Mouse (Mus musculus): ENCODE measurements around the gene Dglucy. TPM values are rescaled to one million over a fixed set of nuclear protein-coding genes. Genes with fewer than 3 reads are reported as not detected.
A peak's percentile ranks its signal among the peaks of the same experiment; 100 is the strongest.
"Not testable (repeated sequence)": the region's sequence is repeated elsewhere in the genome, so short reads cannot be mapped to it uniquely, and the experiment has no call there.

Dglucy gene
- polyA plus RNA-seq, 1 experiment = 18.9 TPM

- H3K27ac ChIP-seq (replicated peaks; ENCODE audit: low read depth, low read length) = no peak overlapping the region
- H3K4me1 ChIP-seq (ENCODE audit: control insufficient read depth, insufficient read depth, insufficient read length, low read length) = peaks cover 2% of the 10 kb centered on the region; the same call in 1 of the 2 replicates
- H3K4me3 ChIP-seq (ENCODE audit: insufficient read depth, low read depth, low read length) = no peak overlapping the region
Observed at GRCm38 (mm10) chr12:100795390-100796036, 16.7 kb downstream of the Dglucy start.

GRCm38 (mm10) chr12:100803391-100803790 lies 24.5 kb downstream of the Dglucy start:
- not testable (repeated sequence) for H3K27ac ChIP-seq (replicated peaks; ENCODE audit: low read depth, low read length); H3K4me1 ChIP-seq (ENCODE audit: control insufficient read depth, insufficient read depth, insufficient read length, low read length)

GRCm38 (mm10) chr12:100807280-100807679 lies 28.4 kb downstream of the Dglucy start:
- no peaks in the 10 kb centered on the region for H3K4me1 ChIP-seq (ENCODE audit: control insufficient read depth, insufficient read depth, insufficient read length, low read length)
- no peak overlapping the region for H3K4me3 ChIP-seq (ENCODE audit: insufficient read depth, low read depth, low read length)
- H3K27ac ChIP-seq (replicated peaks; ENCODE audit: low read depth, low read length) = no peak overlapping the region

More at GRCm38 (mm10) chr12:100803391-100803790, 24.5 kb downstream of the Dglucy start:
- H3K4me3 ChIP-seq (ENCODE audit: insufficient read depth, low read depth, low read length) = not testable (repeated sequence)

- Histone ChIP-seq H3K27ac (replicated peaks; ENCODE audit: low read depth, low read length) (no peak overlapping the region), H3K4me3 (ENCODE audit: insufficient read depth, low read depth, low read length) (no peak overlapping the region), H3K4me1 (ENCODE audit: control insufficient read depth, insufficient read depth, insufficient read length, low read length) (no peaks in the 10 kb centered on the region)
Observed at GRCm38 (mm10) chr12:100808609-100809280, 29.9 kb downstream of the Dglucy start.

- Histone ChIP-seq H3K4me3 (ENCODE audit: insufficient read depth, low read depth, low read length) (no peak overlapping the region), H3K4me1 (ENCODE audit: control insufficient read depth, insufficient read depth, insufficient read length, low read length) (no peaks in the 10 kb centered on the region), H3K27ac (replicated peaks; ENCODE audit: low read depth, low read length) (no peak overlapping the region)
Observed at GRCm38 (mm10) chr12:100810542-100810941, 31.7 kb downstream of the Dglucy start.

GRCm38 (mm10) chr12:100813901-100814300 lies 35.0 kb downstream of the Dglucy start:
- H3K4me3 ChIP-seq (ENCODE audit: insufficient read depth, low read depth, low read length) = no peak overlapping the region
- no peak overlapping the region for H3K27ac ChIP-seq (replicated peaks; ENCODE audit: low read depth, low read length)
- H3K4me1 ChIP-seq (ENCODE audit: control insufficient read depth, insufficient read depth, insufficient read length, low read length) = no peaks in the 10 kb centered on the region

- no peak overlapping the region for H3K4me3 ChIP-seq (ENCODE audit: insufficient read depth, low read depth, low read length)
- H3K4me1 ChIP-seq (ENCODE audit: control insufficient read depth, insufficient read depth, insufficient read length, low read length) = no peaks in the 10 kb centered on the region
- no peak overlapping the region for H3K27ac ChIP-seq (replicated peaks; ENCODE audit: low read depth, low read length)
Observed at GRCm38 (mm10) chr12:100814671-100815070, 35.8 kb downstream of the Dglucy start.

- H3K4me1 ChIP-seq (ENCODE audit: control insufficient read depth, insufficient read depth, insufficient read length, low read length) = no peaks in the 10 kb centered on the region
- H3K4me3 ChIP-seq (ENCODE audit: insufficient read depth, low read depth, low read length) = no peak overlapping the region
- no peak overlapping the region for H3K27ac ChIP-seq (replicated peaks; ENCODE audit: low read depth, low read length)
Observed at GRCm38 (mm10) chr12:100816906-100817305, 38.0 kb downstream of the Dglucy start.

- H3K27ac ChIP-seq (replicated peaks; ENCODE audit: low read depth, low read length) = no peak overlapping the region
- H3K4me3 ChIP-seq (ENCODE audit: insufficient read depth, low read depth, low read length) = no peak overlapping the region
- H3K4me1 ChIP-seq (ENCODE audit: control insufficient read depth, insufficient read depth, insufficient read length, low read length) = no peaks in the 10 kb centered on the region
Observed at GRCm38 (mm10) chr12:100819965-100820364, 41.1 kb downstream of the Dglucy start.

GRCm38 (mm10) chr12:100831021-100831420 lies 52.2 kb downstream of the Dglucy start:
- Histone ChIP-seq H3K4me1 (ENCODE audit: control insufficient read depth, insufficient read depth, insufficient read length, low read length) (no peaks in the 10 kb centered on the region), H3K27ac (replicated peaks; ENCODE audit: low read depth, low read length) (no peak overlapping the region), H3K4me3 (ENCODE audit: insufficient read depth, low read depth, low read length) (no peak overlapping the region)

- Histone ChIP-seq H3K27ac (replicated peaks; ENCODE audit: low read depth, low read length) (no peak overlapping the region), H3K4me1 (ENCODE audit: control insufficient read depth, insufficient read depth, insufficient read length, low read length) (no peaks in the 10 kb centered on the region), H3K4me3 (ENCODE audit: insufficient read depth, low read depth, low read length) (no peak overlapping the region)
Observed at GRCm38 (mm10) chr12:100831629-100832325, 52.9 kb downstream of the Dglucy start.

- Histone ChIP-seq H3K4me1 (ENCODE audit: control insufficient read depth, insufficient read depth, insufficient read length, low read length) (peaks cover 2% of the 10 kb centered on the region; the same call in 1 of the 2 replicates), H3K4me3 (ENCODE audit: insufficient read depth, low read depth, low read length) (no peak overlapping the region), H3K27ac (replicated peaks; ENCODE audit: low read depth, low read length) (peak overlapping the region; percentile 28; the same call in 1 of the 2 replicates)
Observed at GRCm38 (mm10) chr12:100837208-100837607, 58.4 kb downstream of the Dglucy start.

GRCm38 (mm10) chr12:100839079-100839600 lies 60.3 kb downstream of the Dglucy start:
- no peak overlapping the region for H3K4me3 ChIP-seq (ENCODE audit: insufficient read depth, low read depth, low read length)
- no peak overlapping the region; the same call in 1 of the 2 replicates for H3K27ac ChIP-seq (replicated peaks; ENCODE audit: low read depth, low read length)
- peaks cover 2% of the 10 kb centered on the region; the same call in 1 of the 2 replicates for H3K4me1 ChIP-seq (ENCODE audit: control insufficient read depth, insufficient read depth, insufficient read length, low read length)

- Histone ChIP-seq H3K27ac (replicated peaks; ENCODE audit: low read depth, low read length) (no peak overlapping the region), H3K4me1 (ENCODE audit: control insufficient read depth, insufficient read depth, insufficient read length, low read length) (peaks cover 2% of the 10 kb centered on the region; the same call in 1 of the 2 replicates), H3K4me3 (ENCODE audit: insufficient read depth, low read depth, low read length) (no peak overlapping the region)
Observed at GRCm38 (mm10) chr12:100839926-100840325, 61.1 kb downstream of the Dglucy start.

- H3K27ac ChIP-seq (replicated peaks; ENCODE audit: low read depth, low read length) = no peak overlapping the region
- H3K4me3 ChIP-seq (ENCODE audit: insufficient read depth, low read depth, low read length) = no peak overlapping the region
- peaks cover 2% of the 10 kb centered on the region; the same call in 1 of the 2 replicates for H3K4me1 ChIP-seq (ENCODE audit: control insufficient read depth, insufficient read depth, insufficient read length, low read length)
Observed at GRCm38 (mm10) chr12:100841211-100841792, 62.4 kb downstream of the Dglucy start.
